Mouse (Mus musculus) heart, adult 2 months (tissue): ENCODE measurements around the gene Foxl1. TPM values are rescaled to one million over a fixed set of nuclear protein-coding genes. Genes with fewer than 3 reads are reported as not detected.
A peak's percentile ranks its signal among the peaks of the same experiment; 100 is the strongest.

Source experiments
- DNase-seq, 2 experiments: peaks; one replicate each; pipeline ENCODE4 v3.0.0; 2021
- H3K27ac ChIP-seq: fragments of 200-600 bp; 2 replicates; pipeline ENCODE4 v1.8.1; 2022
- H3K27me3 ChIP-seq: fragments of 200-500 bp; 2 replicates; pipeline ENCODE4 v1.6.1; 2012; ENCODE audit warnings: mild to moderate bottlenecking, low read length, inconsistent platforms, mixed read lengths; ENCODE audit not compliant: control insufficient read depth, insufficient read depth
- H3K36me3 ChIP-seq: fragments of 200-500 bp; 2 replicates; pipeline ENCODE4 v1.6.1; 2012; ENCODE audit warnings: low read length, inconsistent platforms; ENCODE audit not compliant: control insufficient read depth, insufficient read depth
- H3K4me1 ChIP-seq: fragments of 200-500 bp; 2 replicates; pipeline ENCODE4 v1.6.1; 2011; ENCODE audit warnings: low read length; ENCODE audit not compliant: control insufficient read depth, insufficient read depth
- H3K4me3 ChIP-seq: fragments of 200-600 bp; 2 replicates; pipeline ENCODE4 v1.8.1; 2022
- H3K79me2 ChIP-seq: fragments of 200-500 bp; replicated peaks from 2 replicates; pipeline ENCODE4 v1.6.1; 2012; ENCODE audit warnings: mild to moderate bottlenecking, inconsistent platforms, low read length, moderate library complexity, mixed read lengths; ENCODE audit not compliant: control insufficient read depth, insufficient read depth
- H3K9ac ChIP-seq: fragments of 200-500 bp; 2 replicates; pipeline ENCODE4 v1.6.1; 2012; ENCODE audit warnings: low read depth, mild to moderate bottlenecking, control low read depth, inconsistent platforms, low read length, mixed read lengths
- CTCF ChIP-seq: fragments of 200-600 bp; IDR thresholded peaks from 2 replicates; pipeline ENCODE4 v1.8.1; 2022; ENCODE audit warnings: antibody characterized with exemption, mild to moderate bottlenecking, moderate library complexity
- EP300 ChIP-seq: fragments of 200-500 bp; IDR thresholded peaks from 2 replicates; pipeline ENCODE4 v1.6.1; 2011; ENCODE audit warnings: low read depth, low read length, control low read depth; ENCODE audit not compliant: insufficient read depth
- POLR2A ChIP-seq: fragments of 200-500 bp; IDR thresholded peaks from 2 replicates; pipeline ENCODE4 v1.6.1; 2011; ENCODE audit warnings: mild to moderate bottlenecking, low read depth, low read length, control low read depth; ENCODE audit not compliant: insufficient read depth
- WGBS: fragments of 180-500 bp; shearing (Covaris S2); methylation state at CpG from one replicate; pipeline ENCODE4 v1.1.7; 2018; 5-methylcytosine and 5-hydroxymethylcytosine counted together
- intact Hi-C: fragments of 180-260 bp; cut with DNase I; formaldehyde crosslinking; loops from one replicate; pipeline ENCODE4 v1.15.1; 2025
- polyA plus RNA-seq: library from polyadenylated mRNA; depleted of rRNA; stranded (reverse); fragments of >200 nt; gene quantifications from 2 replicates; pipeline ENCODE4 v1.2.3, GENCODE M21; 2012
- total RNA-seq, 2 experiments: library from RNA; stranded (reverse); gene quantifications; 2 replicates each; pipeline ENCODE4 v1.2.3; 2021

Foxl1 gene
- total and polyA plus RNA-seq, 3 experiments: 0.07 to 0.08 (median 0.08) TPM

DNA sequence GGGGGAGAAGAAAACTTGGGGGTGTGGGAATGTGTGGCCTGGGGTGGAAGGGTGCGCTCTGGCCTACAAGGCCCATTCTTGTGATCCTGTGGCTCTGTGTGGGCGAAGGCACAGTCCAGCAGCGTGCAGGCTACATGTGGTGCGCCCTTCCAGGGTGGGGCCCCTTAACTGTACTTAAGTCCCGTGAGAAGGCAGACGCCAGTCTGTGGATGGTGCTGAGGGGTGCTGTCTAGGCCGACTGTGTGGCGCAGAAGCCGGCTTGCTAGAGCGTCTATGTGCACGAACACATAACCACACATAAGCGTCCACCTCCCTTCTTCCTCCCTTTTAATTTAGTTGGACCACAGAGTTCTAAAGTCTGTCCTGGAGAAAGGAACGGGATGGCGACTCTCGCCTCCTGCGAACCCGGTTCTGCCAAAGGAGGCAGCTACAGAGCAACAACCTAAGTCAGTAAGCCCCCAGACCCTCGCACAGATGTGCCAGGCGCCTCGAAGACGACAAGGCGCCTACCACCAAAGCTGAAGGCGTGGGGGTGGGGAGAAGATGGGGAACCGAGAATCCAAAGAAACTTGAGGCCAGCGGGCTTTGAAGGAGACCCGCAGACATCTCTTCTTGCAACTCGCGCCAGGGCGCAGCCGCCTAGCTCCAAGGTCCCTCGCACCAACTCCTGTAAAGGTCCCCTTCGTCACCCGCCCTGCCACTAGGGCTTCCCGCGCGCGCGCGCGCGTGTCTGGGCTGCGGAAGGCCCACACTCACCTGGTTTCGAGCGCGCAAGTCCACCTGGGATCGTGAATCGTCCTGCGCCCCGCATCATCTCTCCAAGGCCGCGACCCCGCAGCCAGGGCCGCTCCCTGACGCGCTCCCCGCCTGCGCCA is 45.3 kb upstream of the Foxl1 start:
- peaks cover 42% of the 10 kb centered on the region for H3K27me3 ChIP-seq
- WGBS: 7% methylated on average over 57 of the region's 57 CpGs
- TF ChIP-seq CTCF: no peak
- TF ChIP-seq EP300: no peak
- TF ChIP-seq POLR2A: no peak
- H3K9ac ChIP-seq: peak overlapping the region; percentile 34
- no peaks in the 10 kb centered on the region for H3K79me2 ChIP-seq
- intact Hi-C loops: loop anchor here (5.0 kb wide), 1 partner anchor 60 kb away; no protein-coding TSS in a partner anchor
- no peak for DNase-seq
- no peaks in the 10 kb centered on the region for H3K36me3 ChIP-seq
- H3K4me1 ChIP-seq: no peaks in the 10 kb centered on the region
- peak overlapping the region; percentile 77 for H3K4me3 ChIP-seq
- no peak overlapping the region for H3K27ac ChIP-seq

DNA sequence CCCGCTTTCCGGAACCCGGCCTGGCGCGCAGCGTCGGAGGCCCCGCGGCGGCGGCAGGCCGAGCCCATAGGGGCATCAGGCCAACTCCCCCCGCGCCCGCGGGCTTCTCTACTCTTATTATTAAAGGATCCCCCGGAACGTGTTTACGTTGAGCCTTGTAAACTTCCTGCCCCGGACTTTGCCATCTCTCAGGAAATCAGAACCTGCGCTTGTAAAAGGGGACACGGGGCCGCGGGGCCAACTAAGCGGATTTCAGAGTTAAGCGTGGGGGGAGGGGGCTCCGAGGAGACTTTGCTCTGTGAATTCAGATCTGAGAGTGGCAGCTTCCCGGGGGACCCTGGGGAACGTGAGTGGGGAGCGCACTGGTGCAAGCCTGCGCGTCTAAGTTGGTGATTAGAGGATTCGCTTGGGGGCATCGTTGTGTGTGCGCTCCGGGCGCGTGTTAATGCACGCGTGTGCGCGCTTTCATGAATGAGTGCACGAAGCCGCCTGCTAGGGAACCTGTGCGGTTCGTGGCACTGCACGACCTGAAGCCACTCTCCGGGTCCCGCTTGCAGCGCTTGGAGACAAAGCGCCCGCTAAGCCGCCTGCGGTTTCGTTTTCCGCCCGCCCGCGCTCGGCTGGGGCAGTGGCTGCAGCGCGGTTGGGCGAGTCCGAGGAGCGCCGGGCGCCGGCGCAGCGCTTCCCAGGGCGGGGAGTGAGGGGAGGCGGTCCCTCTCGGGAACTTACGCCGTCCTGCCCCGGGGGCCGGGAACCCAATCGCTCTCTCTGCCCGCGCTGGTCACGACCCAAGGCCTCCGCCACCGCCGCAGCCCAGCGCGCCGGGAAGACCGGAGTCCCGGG is 44.4 kb upstream of the Foxl1 start:
- intact Hi-C loops: loop anchor here (5.0 kb wide), 1 partner anchor 61 kb away; no protein-coding TSS in a partner anchor
- TF ChIP-seq CTCF (no peak), POLR2A (no peak), EP300 (no peak)
- DNase-seq: peak; percentile 84 to 85
- Histone ChIP-seq H3K27ac (peak overlapping the region; percentile 48; the same call in 1 of the 2 replicates), H3K4me3 (peak overlapping the region; percentile 77), H3K27me3 (peaks cover 39% of the 10 kb centered on the region), H3K36me3 (no peaks in the 10 kb centered on the region), H3K79me2 (no peaks in the 10 kb centered on the region), H3K9ac (peak overlapping the region; percentile 77), H3K4me1 (no peaks in the 10 kb centered on the region)
- WGBS: under 1% methylated on average over 89 of the region's 89 CpGs

DNA sequence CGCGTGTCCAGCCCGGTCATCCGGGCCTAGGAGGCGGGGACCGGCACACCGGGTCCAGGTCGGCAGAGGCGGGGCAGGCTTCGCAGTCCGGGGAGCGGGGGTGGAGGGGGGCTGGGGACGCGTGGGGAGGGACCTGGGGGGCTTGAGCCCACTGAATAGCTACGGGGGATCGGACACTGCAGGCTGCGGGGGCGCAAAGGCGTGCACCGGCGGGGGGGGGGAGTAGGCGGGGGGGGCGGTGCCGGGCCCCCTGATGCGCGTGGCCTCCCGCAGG is 43.9 kb upstream of the Foxl1 start:
- Histone ChIP-seq H3K27ac (no peak overlapping the region; the same call in 1 of the 2 replicates), H3K79me2 (no peaks in the 10 kb centered on the region), H3K4me3 (peak overlapping the region; percentile 77), H3K27me3 (peaks cover 37% of the 10 kb centered on the region), H3K9ac (peak overlapping the region; percentile 77), H3K4me1 (no peaks in the 10 kb centered on the region), H3K36me3 (no peaks in the 10 kb centered on the region)
- under 1% methylated on average over 14 of the region's 27 CpGs for WGBS
- TF ChIP-seq POLR2A: no peak
- TF ChIP-seq EP300: no peak
- no peak for TF ChIP-seq CTCF
- no peak for DNase-seq
- intact Hi-C loops: loop anchor here (5.0 kb wide), 1 partner anchor 62 kb away; no protein-coding TSS in a partner anchor

DNA sequence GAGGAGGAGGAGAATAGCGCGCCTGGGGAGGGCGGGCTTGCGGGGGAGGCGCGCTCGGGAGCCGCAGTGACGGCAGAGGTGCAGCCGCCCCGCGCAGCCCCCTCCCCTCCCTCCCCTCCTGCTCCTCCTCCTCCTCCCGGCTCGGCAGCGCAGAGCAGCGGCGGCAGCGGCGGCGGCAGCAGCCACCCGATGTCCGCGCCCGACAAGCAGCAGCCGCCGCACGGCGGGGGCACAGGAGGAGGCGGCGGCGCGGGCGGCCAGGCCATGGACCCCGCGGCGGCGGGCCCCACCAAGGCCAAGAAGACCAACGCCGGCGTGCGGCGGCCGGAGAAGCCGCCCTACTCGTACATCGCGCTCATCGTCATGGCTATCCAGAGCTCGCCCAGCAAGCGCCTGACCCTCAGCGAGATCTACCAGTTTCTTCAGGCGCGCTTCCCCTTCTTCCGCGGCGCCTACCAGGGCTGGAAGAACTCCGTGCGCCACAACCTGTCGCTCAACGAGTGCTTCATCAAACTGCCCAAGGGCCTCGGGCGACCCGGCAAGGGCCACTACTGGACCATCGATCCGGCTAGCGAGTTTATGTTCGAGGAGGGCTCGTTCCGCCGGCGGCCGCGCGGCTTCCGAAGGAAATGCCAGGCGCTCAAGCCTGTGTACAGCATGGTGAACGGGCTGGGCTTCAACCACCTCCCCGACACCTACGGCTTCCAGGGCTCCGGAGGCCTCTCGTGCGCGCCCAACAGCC is 43.4 kb upstream of the Foxl1 start, which contains the start of gene Foxf1:
Gene Foxf1 (plus strand): TSS at position 177 of the 742 bp plus-strand sequence.
- H3K27me3 ChIP-seq: peaks cover 41% of the 10 kb centered on the region

DNA sequence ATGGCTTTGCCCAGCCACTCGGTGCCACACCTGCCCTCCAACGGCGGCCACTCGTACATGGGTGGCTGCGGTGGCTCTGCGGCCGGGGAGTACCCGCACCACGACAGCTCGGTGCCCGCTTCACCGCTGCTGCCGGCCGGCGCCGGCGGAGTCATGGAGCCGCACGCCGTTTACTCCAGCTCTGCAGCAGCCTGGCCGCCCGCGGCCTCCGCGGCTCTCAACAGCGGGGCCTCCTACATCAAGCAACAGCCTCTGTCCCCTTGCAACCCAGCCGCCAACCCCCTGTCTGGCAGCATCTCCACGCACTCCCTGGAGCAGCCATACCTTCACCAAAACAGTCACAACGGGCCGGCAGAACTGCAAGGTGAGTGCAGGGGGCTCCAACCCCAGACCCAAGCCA is 42.7 kb upstream of the Foxl1 start:
- no peak for TF ChIP-seq EP300
- no peak for TF ChIP-seq POLR2A
- TF ChIP-seq CTCF: no peak
- Histone ChIP-seq H3K9ac (no peak overlapping the region), H3K4me1 (no peaks in the 10 kb centered on the region), H3K79me2 (no peaks in the 10 kb centered on the region), H3K27ac (no peak overlapping the region), H3K27me3 (peaks cover 42% of the 10 kb centered on the region), H3K4me3 (no peak overlapping the region), H3K36me3 (no peaks in the 10 kb centered on the region)
- no peak for DNase-seq
- WGBS: 34% methylated on average over 30 of the region's 30 CpGs
- intact Hi-C loops: no loop called here

More for the DNA sequence above, 43.4 kb upstream of the Foxl1 start, which contains the start of gene Foxf1:
- peak; percentile 52 to 55 for DNase-seq
- H3K27ac ChIP-seq: peak within 1 kb of the TSS; percentile 48; the same call in 1 of the 2 replicates
- intact Hi-C loops: loop anchor here (5.0 kb wide), 1 partner anchor 62 kb away; no protein-coding TSS in a partner anchor
- peak within 1 kb of the TSS; percentile 77 for H3K9ac ChIP-seq
- no peak for TF ChIP-seq CTCF
- TF ChIP-seq POLR2A: no peak
- no peak for TF ChIP-seq EP300
- H3K79me2 ChIP-seq: no peaks in the 10 kb centered on the region
- no peaks in the 10 kb centered on the region for H3K4me1 ChIP-seq
- peak within 1 kb of the TSS; percentile 77 for H3K4me3 ChIP-seq
- WGBS: 3% methylated on average over 67 of the region's 83 CpGs
- H3K36me3 ChIP-seq: no peaks in the 10 kb centered on the region
